Mouse (Mus musculus) adrenal gland, postnatal 14 days (tissue): ENCODE measurements around the gene D430042O09Rik. TPM values are rescaled to one million over a fixed set of nuclear protein-coding genes. Genes with fewer than 3 reads are reported as not detected.

Experiments used
- DNase-seq: peaks from one replicate; pipeline ENCODE4 v3.0.0; 2021; ENCODE audit warnings: mixed read lengths
- total RNA-seq: library from RNA; stranded (reverse); gene quantifications from 2 replicates; pipeline ENCODE4 v1.2.3, GENCODE M21; 2021

Gene D430042O09Rik
- total RNA-seq, 1 experiment from 2014 or later, result 16.6 TPM

DNA sequence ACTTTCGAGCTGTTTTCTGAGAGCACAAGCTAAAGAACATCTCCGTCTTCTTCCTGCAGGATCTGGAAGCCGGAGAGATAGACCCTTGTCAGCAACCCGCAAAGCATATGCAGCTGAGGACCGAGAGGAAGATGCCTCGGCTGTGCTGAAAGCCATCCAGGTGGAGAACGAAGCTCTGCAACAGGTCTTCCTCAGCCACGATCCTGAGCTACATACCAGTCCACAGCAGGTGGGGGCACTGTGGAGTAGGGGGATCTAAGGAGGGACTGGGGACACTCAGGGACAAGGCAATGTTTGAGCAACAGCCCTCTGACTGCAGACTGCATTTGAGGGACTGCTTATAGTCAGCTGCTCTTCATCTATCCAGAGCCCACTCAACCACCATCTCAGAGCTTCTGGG, 105.0 kb downstream of the D430042O09Rik start:
- DNase-seq, result no peak

DNA sequence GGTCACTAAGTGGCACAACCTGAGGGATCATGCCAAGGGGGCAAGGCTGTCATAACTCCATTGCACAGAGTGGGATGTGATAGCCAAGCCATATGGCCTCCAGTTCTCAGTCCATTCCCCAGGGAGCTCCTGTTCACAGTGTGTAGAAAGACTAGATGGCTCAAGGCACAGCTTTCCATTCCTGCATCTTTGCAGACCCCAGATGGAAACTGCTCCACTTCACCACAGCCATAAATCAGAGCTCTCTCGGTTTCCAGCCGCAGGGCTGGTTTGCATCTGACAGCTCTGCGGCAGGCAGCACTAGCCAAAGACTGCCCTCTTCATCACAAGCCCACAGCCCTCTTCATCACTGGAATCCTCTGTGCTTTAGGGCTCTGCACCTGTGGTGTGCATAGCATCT, 108.0 kb downstream of the D430042O09Rik start:
- no peak for DNase-seq

DNA sequence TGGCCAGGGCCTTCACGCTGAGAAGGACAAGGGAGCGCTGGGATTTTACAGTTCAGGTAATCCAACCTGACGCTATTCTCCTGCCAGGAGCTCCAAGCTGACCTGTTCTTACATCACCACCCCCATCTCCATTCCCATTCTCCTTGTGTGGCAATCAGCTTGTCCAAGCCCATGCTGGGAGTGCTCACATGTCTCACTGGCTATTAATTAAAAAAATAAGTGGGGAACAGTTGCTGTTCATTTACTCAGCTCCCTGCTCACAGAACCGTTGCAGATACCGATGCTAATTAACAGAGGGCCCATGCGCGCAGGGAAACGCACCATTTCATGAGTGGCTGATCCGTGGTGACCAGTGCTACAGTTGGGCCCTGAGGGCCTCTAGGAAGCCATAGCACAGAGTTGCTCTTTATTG, 110.6 kb downstream of the D430042O09Rik start:
- DNase-seq, result no peak

DNA sequence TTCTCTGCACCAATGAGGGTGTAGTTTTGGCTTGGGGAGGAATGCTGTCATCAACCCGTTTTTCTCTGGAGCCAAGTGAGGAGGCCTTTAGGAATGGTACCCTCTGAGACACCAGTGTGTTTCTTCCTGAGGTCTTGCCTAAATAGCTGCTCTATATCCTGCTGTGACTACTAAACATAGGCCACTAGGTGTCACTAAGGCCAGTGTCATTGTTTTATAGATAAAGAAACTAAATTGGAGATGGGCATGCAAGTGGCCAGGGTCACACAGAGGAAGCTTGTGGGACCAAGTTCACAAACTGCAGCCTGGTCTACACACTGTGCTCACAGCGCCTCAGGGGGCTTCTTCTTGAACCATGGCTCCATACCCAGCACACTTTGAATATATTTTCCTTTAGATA, 112.5 kb downstream of the D430042O09Rik start:
- DNase-seq, result no peak

DNA sequence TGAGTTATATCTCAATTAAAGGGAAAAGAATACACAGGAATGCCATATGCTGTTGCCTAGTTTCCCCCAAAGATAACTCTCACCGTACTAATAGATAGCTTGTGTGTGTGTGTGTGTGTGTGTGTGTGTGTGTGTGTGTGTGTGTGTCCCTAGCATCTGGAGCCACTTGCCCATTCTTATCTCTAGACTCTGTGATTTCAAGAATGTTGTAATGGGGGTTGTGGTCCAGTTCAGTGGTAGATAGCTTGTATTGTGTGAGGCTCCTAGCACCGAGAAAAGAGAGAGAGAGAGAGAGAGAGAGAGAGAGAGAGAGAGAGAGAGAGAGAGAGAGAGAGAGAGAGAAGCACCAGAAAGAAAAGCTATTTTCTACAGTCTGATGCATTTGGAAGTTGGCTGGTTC, 118.7 kb downstream of the D430042O09Rik start:
- DNase-seq, result no peak

DNA sequence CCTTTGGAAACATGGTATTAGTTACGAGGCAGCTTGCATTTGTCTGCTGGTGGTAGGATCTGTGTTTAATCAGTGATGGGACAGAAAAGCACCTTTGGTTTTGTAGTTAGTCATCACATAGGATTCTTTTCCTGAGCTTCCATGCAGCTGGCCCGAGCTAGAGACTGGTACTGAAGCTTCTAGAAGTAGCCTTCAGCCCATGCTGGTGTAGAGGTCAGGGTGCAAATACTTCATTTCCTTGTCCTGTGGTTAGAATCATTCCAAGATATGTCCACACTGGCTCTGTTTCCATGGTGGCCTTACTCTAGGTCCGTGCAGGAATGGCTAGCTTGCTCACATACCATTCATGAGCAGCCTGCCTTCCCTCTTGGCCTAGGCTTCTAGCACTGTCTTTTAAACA, 119.2 kb downstream of the D430042O09Rik start:
- no peak for DNase-seq

DNA sequence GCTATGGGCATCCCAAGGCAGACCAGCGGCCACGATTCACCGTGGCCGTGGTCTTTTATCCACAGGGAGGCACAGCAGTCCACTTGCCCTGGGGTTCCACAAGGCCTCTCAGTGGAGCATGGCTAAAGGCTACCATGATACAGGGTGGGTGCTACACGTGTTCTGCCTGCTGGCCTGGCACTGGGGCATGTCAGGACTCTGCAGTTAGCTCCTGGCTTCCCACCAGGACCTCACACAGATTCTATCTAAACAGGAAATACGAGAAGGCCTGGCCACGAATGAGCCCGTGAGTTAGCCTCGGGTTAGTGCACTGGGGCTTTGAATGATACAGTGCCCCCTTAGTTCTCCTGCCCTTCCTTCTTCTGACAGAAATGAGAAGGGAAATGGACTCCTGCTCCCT, 119.7 kb downstream of the D430042O09Rik start:
- DNase-seq, result no peak

DNA sequence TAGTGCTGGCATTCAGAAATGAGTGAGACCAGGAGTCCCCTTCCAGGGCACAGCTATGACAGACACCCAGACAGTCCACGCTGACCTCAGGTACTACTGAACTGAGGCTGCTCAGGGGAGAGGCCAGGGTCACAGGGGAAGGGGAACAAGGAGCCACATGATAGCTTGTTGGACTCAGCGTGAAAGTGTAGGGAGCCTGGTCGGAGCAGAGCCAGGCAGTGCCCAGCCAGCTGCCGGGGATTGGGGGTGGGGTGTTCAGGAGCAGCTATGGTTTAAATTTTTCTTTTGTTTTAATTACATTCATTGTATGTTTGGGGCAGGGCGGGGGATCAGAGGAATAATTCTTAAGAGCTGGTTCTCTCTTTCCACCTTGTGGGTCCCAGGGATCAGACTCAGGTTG, 120.9 kb downstream of the D430042O09Rik start:
- no peak for DNase-seq

DNA sequence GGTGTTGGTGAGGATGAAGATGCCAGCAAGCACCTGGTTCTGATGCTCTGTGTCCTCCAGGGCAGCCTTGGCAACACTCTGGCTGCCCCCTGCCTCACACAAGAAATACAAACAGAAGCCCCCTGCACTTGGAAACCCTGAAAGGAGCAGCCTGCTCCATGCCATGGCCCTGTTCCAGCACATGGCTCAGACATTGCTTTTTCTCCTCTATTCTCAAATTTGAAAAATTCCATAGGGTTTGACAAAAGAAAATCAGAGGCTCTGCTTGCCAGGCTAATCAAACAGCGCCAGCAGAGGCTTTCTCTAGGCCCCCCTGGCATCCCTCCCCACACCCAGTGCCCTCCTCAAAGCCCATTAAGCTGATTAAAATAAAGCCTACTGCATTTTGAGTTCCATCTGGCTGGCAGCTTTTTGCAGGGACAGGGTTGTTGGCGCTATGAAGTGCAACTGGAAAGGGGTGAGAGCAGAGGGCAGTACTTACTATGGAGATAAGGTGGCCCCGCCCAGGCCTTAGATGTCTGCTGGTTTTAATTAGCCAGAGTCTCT, 121.5 kb downstream of the D430042O09Rik start:
- DNase-seq, result no peak

DNA sequence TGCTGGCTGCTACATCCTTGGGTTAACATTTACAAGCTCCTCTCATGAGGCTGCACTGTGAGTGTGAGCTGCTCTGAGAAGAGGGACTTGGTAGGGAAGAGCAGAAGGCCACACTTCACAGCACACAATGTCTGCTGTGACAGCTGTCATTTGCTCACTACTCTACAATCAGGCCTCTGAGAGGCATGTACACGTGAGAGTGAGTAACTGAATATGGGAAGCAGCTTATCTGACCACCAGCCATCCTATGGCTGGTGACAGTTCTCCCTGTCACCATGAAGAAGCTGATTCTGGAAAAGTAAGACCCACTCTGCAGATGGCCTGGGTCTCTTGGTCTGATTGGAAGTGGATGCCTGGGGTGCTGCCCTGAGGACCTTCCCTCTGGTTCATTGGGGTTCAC, 125.1 kb downstream of the D430042O09Rik start:
- DNase-seq, result no peak

DNA sequence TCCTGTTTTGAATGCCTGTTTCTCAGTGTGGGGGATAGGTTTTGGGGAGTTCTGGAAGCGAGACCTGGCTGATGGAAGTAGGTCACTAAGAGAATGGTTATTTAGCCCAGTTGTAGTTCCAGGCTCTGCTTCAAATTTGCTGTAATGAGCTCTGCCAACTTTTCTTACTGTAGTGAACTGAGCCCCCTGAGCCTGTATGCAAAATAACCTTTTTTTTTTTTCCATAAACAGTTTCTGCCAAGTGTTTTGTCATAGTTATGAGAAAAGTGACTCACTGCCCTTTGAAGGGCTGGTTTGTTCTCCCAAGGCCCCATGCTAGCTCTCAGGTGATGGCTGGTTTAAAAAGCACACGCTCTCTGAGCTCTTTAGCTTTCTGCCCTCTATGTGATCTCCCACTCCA, 125.8 kb downstream of the D430042O09Rik start:
- DNase-seq, result no peak

DNA sequence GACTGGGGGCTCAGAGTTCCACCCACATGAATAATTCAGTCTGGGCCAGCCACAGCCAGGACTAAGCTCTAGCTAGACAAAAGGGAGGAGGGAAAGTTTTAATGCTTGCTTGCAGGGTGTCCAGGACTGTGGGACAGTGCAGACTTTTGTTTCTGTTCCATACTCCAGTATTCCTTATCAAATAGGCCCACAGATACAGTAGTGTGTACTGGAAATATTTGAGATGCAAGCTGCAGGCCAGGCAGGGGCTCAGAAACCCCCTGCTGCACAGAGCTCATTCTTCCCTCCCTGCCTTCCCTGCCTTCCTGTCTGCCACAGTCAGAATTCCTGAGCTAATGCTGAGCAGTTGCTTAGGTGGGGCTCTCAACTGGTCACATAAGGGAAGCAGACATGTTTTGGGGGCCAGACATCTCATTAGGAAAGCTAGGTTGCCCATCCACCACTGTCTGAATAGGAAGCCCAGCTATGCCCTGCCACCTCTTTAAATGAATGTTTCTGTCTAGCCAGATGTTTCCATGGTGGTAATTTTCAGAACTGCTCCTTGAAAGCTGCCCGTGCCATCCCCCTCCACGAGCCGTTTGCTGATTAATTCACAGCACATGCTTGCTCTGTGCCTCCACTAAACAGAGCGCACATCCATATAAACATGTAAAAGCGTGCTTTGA, 130.5 kb downstream of the D430042O09Rik start:
- no peak for DNase-seq

DNA sequence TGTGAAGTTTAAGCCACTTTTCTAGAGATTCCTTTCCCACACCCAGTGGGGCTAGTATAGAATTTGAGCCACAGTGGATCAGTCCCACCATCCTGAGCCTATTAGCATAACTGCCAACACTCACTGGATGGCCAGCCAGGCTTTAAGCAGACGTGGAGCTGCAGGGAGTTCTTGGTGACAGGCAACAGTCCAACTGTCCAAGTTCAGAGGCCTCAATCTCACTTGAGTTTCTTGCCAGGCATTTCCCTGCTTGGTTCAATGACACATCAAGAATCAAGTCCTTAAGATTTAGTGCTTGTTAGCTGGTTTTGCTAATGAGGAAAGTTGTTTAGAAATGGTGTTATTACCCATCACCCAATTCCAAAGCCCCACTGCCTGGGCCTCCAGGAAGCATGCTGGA, 137.9 kb downstream of the D430042O09Rik start:
- DNase-seq, result no peak

DNA sequence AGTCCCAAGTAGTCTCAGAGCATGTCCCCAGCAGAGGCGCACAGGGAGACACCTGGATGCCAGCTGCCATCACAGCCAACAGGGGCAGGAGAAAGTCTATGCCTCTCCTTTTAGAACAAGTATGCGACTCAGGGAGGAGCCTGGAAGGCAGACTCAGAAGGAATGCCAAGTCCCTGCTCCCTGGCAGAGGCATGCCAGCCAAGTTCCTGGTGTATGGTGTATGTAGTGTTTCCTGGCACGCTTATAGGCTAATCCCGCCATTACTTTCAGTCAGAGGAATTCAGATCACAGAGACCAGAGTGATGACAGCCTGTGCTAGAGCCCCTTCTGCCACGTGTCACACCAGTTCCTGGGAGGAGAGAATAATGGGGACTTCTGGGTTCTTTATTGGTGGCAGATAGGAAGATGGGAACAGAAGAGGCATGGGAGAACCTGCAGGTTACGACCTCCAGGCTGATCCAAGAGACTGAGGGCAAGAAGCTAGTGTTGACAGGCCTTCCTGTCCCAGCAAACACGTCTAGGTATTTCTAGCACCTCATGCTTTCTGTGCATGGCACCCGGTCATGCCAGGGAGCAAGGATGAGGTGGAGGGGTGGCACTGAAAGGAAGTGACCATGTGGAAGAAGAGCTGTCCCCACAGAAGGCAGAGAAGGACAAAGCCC, 139.3 kb downstream of the D430042O09Rik start:
- peak; percentile 14 for DNase-seq

DNA sequence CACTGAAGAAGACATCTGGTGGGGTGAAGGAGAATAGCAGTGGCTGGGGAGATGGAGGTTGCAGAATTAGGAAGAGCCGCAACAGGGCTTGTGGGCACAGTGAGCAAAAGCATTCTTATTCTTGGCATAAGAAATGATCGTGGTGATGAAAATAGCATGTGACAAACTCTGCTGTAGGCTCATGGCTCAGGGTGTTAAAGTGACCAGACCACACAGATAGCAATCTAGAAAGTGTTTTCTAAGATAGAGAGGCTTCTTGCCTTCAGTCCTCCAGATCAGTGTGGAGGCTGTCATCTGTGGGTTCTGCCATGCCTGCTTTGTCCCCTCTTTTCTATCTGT, 139.8 kb downstream of the D430042O09Rik start:
- DNase-seq, result no peak

DNA sequence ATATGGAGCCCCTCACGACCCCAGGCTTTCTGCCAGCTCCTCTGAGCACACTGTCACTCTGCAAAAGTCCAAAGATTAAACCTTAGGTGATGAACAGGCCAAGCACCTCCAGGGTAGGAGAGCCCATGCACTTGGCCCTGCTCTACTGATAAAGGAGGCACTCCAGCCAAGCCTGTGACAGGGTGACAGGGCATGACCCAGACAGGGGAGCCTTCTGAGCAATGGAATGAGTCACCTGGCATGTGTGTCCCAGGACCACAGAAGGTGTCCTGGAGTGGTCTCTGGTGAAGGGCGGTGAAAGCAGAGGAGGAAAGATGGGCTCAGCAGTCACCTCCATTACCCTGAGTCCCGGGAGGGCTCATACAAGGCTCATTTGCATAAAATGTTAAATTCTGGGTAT, 151.9 kb downstream of the D430042O09Rik start:
- no peak for DNase-seq

DNA sequence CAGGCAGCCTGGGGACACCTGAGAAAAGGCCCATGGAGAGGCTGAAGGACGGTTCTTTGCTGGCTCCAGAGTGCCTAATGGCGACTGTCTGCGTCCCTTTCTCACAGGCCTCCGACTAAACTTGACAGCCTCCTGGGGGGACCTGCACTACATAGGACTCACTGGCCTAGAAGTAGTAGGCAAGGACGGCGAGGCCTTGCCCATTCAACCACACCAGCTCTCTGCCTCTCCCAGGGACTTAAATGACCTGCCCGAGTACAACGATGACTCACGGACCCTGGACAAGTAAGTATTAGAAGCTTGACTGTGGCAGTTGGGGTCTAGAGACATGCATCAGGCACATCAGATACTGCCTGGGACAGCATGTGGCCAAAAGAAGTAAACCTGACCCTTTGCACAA, 152.7 kb downstream of the D430042O09Rik start:
- DNase-seq, result peak; percentile 45

DNA sequence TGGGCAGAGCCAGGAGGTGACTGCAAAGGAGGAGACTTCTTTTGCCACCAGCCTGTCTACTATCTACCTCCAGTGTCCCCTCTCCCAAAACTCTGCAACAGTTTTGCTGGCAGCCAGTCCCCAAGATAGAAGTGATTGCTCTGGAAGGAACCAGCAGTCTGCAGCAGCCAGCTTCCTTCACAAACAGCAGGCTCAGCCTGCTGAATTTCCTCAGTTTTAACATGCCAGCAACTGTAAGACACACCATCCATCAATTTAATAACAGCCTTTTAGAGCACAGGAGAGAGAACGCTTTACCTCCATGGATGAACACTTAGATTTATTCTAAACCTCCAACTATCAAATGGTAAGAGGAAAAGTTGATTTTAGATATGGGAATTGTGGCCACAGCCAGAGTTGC, 156.3 kb downstream of the D430042O09Rik start:
- no peak for DNase-seq

DNA sequence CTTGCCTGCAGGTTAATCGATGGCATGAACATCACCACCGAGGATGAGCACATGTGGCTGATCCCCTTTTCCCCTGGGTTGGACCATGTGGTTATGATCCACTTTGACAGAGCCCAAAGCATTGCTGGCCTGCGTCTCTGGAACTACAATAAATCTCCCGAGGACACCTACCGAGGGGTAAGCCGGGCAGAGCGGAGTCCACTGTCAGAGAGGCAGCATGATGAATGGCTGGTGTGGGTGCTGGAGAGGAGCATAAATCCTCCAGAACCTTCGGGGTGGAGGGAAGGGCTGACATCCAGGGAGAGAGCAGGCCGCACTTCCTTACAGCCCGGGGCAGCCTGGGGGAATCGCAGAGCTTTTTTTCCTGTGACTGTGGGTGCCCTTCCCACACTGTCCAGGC, 157.5 kb downstream of the D430042O09Rik start:
- peak; percentile 71 for DNase-seq

DNA sequence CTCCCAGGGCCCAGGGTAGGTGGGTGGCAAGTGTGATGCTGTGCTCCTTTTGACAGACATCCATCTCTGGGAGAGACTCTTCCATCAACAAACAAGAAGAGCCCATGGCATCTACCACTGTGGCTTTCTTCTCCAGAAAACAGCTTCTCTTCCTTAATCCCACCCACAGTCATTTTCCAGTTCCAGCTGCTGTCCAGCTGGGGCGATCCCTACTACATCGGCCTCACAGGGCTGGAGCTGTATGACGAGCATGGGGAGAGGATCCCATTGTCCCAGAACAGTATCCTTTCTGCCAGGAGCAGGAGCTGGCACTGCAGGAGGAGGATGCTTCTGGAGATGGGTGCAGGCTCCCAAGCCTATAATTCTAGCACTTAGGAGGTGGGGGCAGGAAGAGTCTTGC, 160.9 kb downstream of the D430042O09Rik start:
- no peak for DNase-seq

DNA sequence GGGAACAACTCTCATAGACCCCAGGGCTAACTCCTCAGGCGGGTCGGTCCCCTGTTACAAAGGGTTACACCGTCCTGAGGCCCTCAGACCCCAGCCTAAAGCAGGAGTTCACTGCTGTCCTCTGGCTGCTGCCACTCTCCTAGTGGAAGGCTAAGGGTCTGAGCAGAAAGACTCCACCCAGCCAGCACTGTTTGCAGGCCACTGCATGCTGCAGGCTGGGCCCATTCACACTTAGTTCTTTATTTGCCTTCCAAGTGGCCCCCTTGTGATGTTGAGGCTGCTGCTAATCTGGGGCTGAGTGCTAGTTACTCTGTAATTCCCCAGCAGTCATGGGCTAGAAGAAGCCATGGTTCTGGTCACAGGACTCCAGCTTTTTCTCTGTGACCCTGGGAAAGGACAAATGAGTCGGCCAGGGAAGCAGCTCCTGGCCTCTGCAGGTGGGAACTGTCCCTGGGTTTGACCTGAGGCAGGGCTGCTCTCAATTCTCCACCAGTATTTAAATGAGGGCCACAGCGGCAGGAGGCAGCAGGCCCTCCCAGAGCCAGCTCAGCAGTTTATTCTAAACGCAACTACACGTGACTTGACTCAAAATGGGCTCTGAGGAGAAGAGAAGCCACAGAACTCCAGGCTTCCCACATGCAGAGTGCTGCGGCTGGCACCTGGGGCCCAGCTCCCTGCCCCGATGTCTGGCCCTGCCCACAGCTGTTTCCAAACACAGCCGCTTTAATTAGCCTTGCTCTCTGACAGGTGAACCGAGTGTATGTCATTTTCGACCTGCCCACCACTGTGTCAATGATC, 163.9 kb downstream of the D430042O09Rik start:
- DNase-seq, result no peak

DNA sequence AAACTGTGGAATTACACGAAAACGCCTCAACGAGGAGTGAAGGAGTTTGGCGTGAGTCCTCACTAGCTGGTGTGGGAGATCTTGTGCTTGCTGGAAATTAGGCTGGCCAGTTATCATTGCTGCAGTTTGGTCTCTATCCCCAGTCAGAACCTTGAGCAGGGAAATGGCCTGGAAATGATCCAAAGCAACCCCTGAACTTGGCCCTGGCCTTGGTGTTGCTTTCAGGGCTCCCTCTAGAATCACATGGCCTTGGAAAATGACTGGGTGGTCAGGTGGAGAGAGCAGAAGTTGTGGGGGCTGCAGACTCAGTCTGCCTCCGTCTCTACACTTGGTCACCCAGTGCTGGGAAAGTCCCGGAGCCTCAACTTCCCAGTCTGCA, 164.5 kb downstream of the D430042O09Rik start:
- peak; percentile 49 for DNase-seq

DNA sequence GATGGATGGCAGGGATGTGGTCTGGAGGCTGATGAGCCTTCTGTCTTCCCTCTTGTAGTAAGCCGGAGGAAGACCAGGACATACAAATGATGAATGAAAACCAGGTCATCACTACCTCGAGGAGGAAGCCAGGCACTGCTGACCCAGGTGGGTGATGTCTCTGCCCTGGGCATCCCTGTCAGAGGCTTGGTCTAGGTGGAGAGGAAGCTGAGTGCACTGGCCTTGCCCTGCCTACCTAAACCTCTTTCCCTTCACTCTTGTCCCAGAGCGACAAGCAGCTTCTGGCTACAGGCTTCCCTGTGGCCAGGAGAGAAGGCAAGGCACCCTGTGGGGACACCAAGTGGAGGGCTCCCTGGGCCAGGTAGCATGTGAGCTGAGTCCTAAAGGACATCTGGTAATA, 165.2 kb downstream of the D430042O09Rik start:
- DNase-seq, result no peak
